Mouse (Mus musculus) lung, adult 2 months (tissue): ENCODE data around the gene Aaas. TPM values are rescaled to one million over a fixed set of nuclear protein-coding genes. Genes with fewer than 3 reads are reported as not detected.
A peak's percentile ranks its signal among the peaks of the same experiment; 100 is the strongest.

ENCODE experiments used
- DNase-seq: peaks from one replicate; pipeline ENCODE4 v3.0.0; 2022
- H3K4me1 ChIP-seq: fragments of 200-500 bp; 2 replicates; pipeline ENCODE4 v1.6.1; 2011; ENCODE audit warnings: low read length; ENCODE audit not compliant: control insufficient read depth, insufficient read depth
- H3K4me3 ChIP-seq: fragments of 200-500 bp; replicated peaks from 2 replicates; pipeline ENCODE3; 2011; ENCODE audit warnings: low read depth, mild to moderate bottlenecking, control low read depth, low read length; ENCODE audit errors: extremely low read depth
- CTCF ChIP-seq: fragments of 200-500 bp; IDR thresholded peaks from 2 replicates; pipeline ENCODE4 v1.5.1; 2011; ENCODE audit warnings: mild to moderate bottlenecking, low read length, control low read depth; ENCODE audit not compliant: insufficient read depth
- POLR2A ChIP-seq: fragments of 200-500 bp; IDR thresholded peaks from 2 replicates; pipeline ENCODE4 v1.6.1; 2011; ENCODE audit warnings: low read depth, mild to moderate bottlenecking, control low read depth, low read length, borderline replicate concordance; ENCODE audit errors: extremely low read depth
- WGBS: fragments of 180-500 bp; shearing (Covaris S2); methylation state at CpG from one replicate; pipeline ENCODE4 v1.1.7; 2018; 5-methylcytosine and 5-hydroxymethylcytosine counted together
- polyA plus RNA-seq: library from polyadenylated mRNA; depleted of rRNA; stranded (reverse); fragments of >200 nt; gene quantifications from 2 replicates; pipeline ENCODE4 v1.2.3, GENCODE M21; 2012; rRNA removed

Aaas gene
- polyA plus RNA-seq, 1 experiment = 27.5 TPM

DNA sequence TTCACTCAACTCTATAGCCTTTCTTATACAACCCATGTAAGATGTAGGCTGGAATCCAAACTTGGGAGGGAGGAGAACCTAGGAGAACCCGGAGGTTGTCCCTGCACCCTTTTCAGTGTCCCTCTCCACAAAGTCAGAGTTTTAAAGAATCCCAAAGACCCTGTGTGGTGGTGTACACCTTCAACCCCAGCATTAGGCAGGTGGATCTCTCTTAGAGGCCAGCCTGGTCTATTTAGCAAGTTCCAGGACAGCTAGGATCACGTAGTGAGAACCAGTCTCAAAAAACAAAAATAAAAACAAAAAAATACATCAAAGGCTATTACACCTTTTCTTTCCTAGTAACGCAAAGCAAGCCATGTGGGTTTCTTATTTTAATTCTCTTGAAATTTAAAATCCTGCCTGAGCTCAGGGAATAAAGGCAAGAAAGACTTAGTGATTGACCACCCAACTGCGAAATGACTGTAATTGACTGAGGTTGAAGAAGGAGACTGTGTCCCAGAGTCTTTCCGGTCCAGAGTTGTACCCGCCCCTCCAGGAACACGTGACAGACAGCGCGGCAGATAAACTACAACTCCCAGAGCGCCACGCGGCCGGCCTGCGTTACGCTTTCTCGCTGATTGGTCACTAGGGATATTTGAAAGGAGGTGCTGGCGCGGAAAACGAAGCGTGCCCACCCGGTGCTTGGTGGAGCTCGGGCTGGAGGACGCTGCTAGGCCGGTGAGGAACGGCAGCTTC is 54.8 kb downstream of the Aaas start, which contains the start of gene Espl1:
TSS of gene Espl1 (plus strand) at position 634 of the 735 bp plus-strand sequence.
- TF ChIP-seq CTCF = no peak
- peak; percentile 67; the same call in 1 of the 2 replicates for TF ChIP-seq POLR2A
- Histone ChIP-seq H3K4me3 (peak within 1 kb of the TSS; percentile 65), H3K4me1 (peaks cover 2% of the 10 kb centered on the region; the same call in 1 of the 2 replicates)
- DNase-seq = peak; percentile 94
- WGBS = 5% methylated on average over 25 of the region's 25 CpGs

Other genes starting within 250 kb of the Aaas start
- 40.8 and 55.2 TPM in 2 replicates for gene Spryd3, start 214.5 kb downstream of the Aaas start, polyA plus RNA-seq
- gene Igfbp6, start 206.4 kb downstream of the Aaas start, polyA plus RNA-seq = 337 and 400 TPM in 2 replicates
- 1.1 and 1.2 TPM in 2 replicates for gene Soat2, start 200.2 kb downstream of the Aaas start, polyA plus RNA-seq
- 25.8 and 46.6 TPM in 2 replicates for gene Zfp740, start 147.5 kb downstream of the Aaas start, polyA plus RNA-seq
- gene Csad, start 146.0 kb downstream of the Aaas start, polyA plus RNA-seq = 92.8 and 106 TPM in 2 replicates
- gene Itgb7, start 118.8 kb downstream of the Aaas start, polyA plus RNA-seq = 22.0 and 32.4 TPM in 2 replicates
- 75.1 and 93.9 TPM in 2 replicates for gene Rarg, start 93.3 kb downstream of the Aaas start, polyA plus RNA-seq
- gene Gm9918, start 80.2 kb downstream of the Aaas start, polyA plus RNA-seq = 0.31 and 0.60 TPM in 2 replicates
- 95.4 and 97.1 TPM in 2 replicates for gene Mfsd5, start 71.3 kb downstream of the Aaas start, polyA plus RNA-seq
- gene Espl1, start 54.5 kb downstream of the Aaas start, polyA plus RNA-seq = 2.4 and 3.8 TPM in 2 replicates
- gene Pfdn5, start 24.7 kb downstream of the Aaas start, polyA plus RNA-seq = 66.1 and 121 TPM in 2 replicates
- gene Myg1, start 19.1 kb downstream of the Aaas start, polyA plus RNA-seq = 50.2 and 53.8 TPM in 2 replicates
- gene Sp7, start 16.4 kb upstream of the Aaas start, polyA plus RNA-seq = 0.05 TPM in 1 of 2 replicates, not detected in the other
- gene Sp1, start 55.4 kb upstream of the Aaas start, polyA plus RNA-seq = 18.5 and 20.0 TPM in 2 replicates
- 20.8 and 21.1 TPM in 2 replicates for gene Amhr2, start 94.6 kb upstream of the Aaas start, polyA plus RNA-seq
- gene Prr13, start 108.3 kb upstream of the Aaas start, polyA plus RNA-seq = 216 and 271 TPM in 2 replicates
- 378 and 395 TPM in 2 replicates for gene Pcbp2, start 119.8 kb upstream of the Aaas start, polyA plus RNA-seq
- not detected in 2 replicates for gene Gm10337, start 153.0 kb upstream of the Aaas start, polyA plus RNA-seq
- 9.9 and 13.1 TPM in 2 replicates for gene Map3k12, start 166.3 kb upstream of the Aaas start, polyA plus RNA-seq
- 51.7 and 61.1 TPM in 2 replicates for gene Tarbp2, start 167.4 kb upstream of the Aaas start, polyA plus RNA-seq
- gene Npff, start 174.2 kb upstream of the Aaas start, polyA plus RNA-seq = 8.8 and 11.0 TPM in 2 replicates